Comparison of ENCODE assay signal across 8 mouse cellular contexts in genomic region chr13:24604761-24605591, GRCm38 (mm10). TPM values are rescaled to one million over a fixed set of nuclear protein-coding genes. Genes with fewer than 3 reads are reported as not detected.
A peak's percentile ranks its signal among the peaks of the same experiment; 100 is the strongest.
DNase-seq lines count a peak whose midpoint lies in the region; ATAC-seq and TF ChIP-seq lines count a peak whose summit lies in the region.

No protein-coding gene starts in this region.

- H3K4me2 ChIP-seq in kidney, postnatal 0 days (ENCODE audit: low read length) = peak overlapping the region; percentile 53
- peak overlapping the region; percentile 50 for H3K4me2 ChIP-seq in embryonic facial prominence, embryonic 15.5 days (replicated peaks)
- H3K4me2 ChIP-seq in intestine, embryonic 15.5 days (replicated peaks) = peak overlapping the region; percentile 48
- H3K4me2 ChIP-seq in midbrain, embryonic 11.5 days = peak overlapping the region; percentile 55
- peak overlapping the region; percentile 41 for H3K4me2 ChIP-seq in stomach, embryonic 14.5 days (replicated peaks; ENCODE audit: low read depth, low read length)

- no peaks in the 10 kb centered on the region for H3K9me3 ChIP-seq in kidney, postnatal 0 days (replicated peaks; ENCODE audit: low read length)
- H3K9me3 ChIP-seq in embryonic facial prominence, embryonic 15.5 days (replicated peaks) = no peaks in the 10 kb centered on the region
- H3K9me3 ChIP-seq in intestine, embryonic 15.5 days = no peaks in the 10 kb centered on the region
- H3K9me3 ChIP-seq in midbrain, embryonic 11.5 days (ENCODE audit: control insufficient read depth, low read length) = no peaks in the 10 kb centered on the region
- no peaks in the 10 kb centered on the region for H3K9me3 ChIP-seq in stomach, embryonic 14.5 days (ENCODE audit: control insufficient read depth, low read depth, low read length)

- DNase-seq in kidney, postnatal 0 days (ENCODE audit: low spot score) = peak; percentile 51
- no peak for DNase-seq in kidney, adult 2 months
- DNase-seq in midbrain, embryonic 11.5 days (ENCODE audit: low spot score, missing footprints) = peak; percentile 95
- DNase-seq in ovary, postnatal 10 days (ENCODE audit: low spot score) = no peak
- no peak for DNase-seq in cerebellum, adult 2 months

- peak overlapping the region; percentile 21 for H3K4me3 ChIP-seq in kidney, postnatal 0 days (replicated peaks; ENCODE audit: low read depth, low read length)
- no peak overlapping the region for H3K4me3 ChIP-seq in kidney, adult 2 months (ENCODE audit: insufficient read depth, low read depth, low read length)
- H3K4me3 ChIP-seq in embryonic facial prominence, embryonic 15.5 days (replicated peaks) = peak overlapping the region; percentile 28
- H3K4me3 ChIP-seq in intestine, embryonic 15.5 days (replicated peaks) = no peak overlapping the region
- H3K4me3 ChIP-seq in midbrain, embryonic 11.5 days (ENCODE audit: low read depth, low read length) = peak overlapping the region; percentile 24; the same call in 1 of the 2 replicates
- H3K4me3 ChIP-seq in stomach, embryonic 14.5 days (ENCODE audit: low read depth, low read length) = peak overlapping the region; percentile 7; the same call in 1 of the 2 replicates
- H3K4me3 ChIP-seq in cerebellum, adult 2 months (replicated peaks; ENCODE audit: insufficient read depth, low read depth, low read length) = no peak overlapping the region

- peak; percentile 40; the same call in 1 of the 2 replicates for ATAC-seq in kidney, postnatal 0 days (replicated peaks; ENCODE audit: low FRiP score, low read depth)
- ATAC-seq in embryonic facial prominence, embryonic 15.5 days (ENCODE audit: insufficient number of reproducible peaks, low FRiP score, low TSS enrichment, low read depth) = no peak
- ATAC-seq in intestine, embryonic 15.5 days = peak; percentile 51
- peak; percentile 83 for ATAC-seq in midbrain, embryonic 11.5 days (ENCODE audit: low FRiP score)
- ATAC-seq in stomach, embryonic 14.5 days (ENCODE audit: insufficient number of reproducible peaks, insufficient read depth, low FRiP score, low read depth) = peak; percentile 42; the same call in 1 of the 2 replicates

- H3K4me1 ChIP-seq in kidney, postnatal 0 days (replicated peaks; ENCODE audit: insufficient read depth, low read length) = peaks cover 18% of the 10 kb centered on the region
- 0 out of 2 replicates have a peak, but pooled peaks cover 2% of the 10 kb centered on the region for H3K4me1 ChIP-seq in kidney, adult 2 months (ENCODE audit: control insufficient read depth, insufficient read depth, low read length)
- peaks cover 25% of the 10 kb centered on the region for H3K4me1 ChIP-seq in embryonic facial prominence, embryonic 15.5 days
- H3K4me1 ChIP-seq in intestine, embryonic 15.5 days (replicated peaks) = peaks cover 13% of the 10 kb centered on the region; the same call in 1 of the 2 replicates
- peaks cover 16% of the 10 kb centered on the region for H3K4me1 ChIP-seq in midbrain, embryonic 11.5 days (ENCODE audit: control insufficient read depth, insufficient read depth, low read length)
- peaks cover 20% of the 10 kb centered on the region; the same call in 1 of the 2 replicates for H3K4me1 ChIP-seq in stomach, embryonic 14.5 days (ENCODE audit: control insufficient read depth, insufficient read depth, low read length)
- H3K4me1 ChIP-seq in cerebellum, adult 2 months (ENCODE audit: control insufficient read depth, insufficient read depth, low read length) = peaks cover 2% of the 10 kb centered on the region; the same call in 1 of the 2 replicates

- H3K27ac ChIP-seq in kidney, postnatal 0 days = peak overlapping the region; percentile 39
- H3K27ac ChIP-seq in kidney, adult 2 months (ENCODE audit: insufficient read depth, low read depth, low read length) = no peak overlapping the region
- 0 out of 2 replicates have a peak overlapping the region, but pooled peaks have one; percentile 24 for H3K27ac ChIP-seq in embryonic facial prominence, embryonic 15.5 days (replicated peaks)
- H3K27ac ChIP-seq in intestine, embryonic 15.5 days = no peak overlapping the region
- H3K27ac ChIP-seq in midbrain, embryonic 11.5 days (ENCODE audit: low read depth, low read length) = peak overlapping the region; percentile 63; the same call in 1 of the 2 replicates
- no peak overlapping the region for H3K27ac ChIP-seq in stomach, embryonic 14.5 days (ENCODE audit: low read length)
- no peak overlapping the region for H3K27ac ChIP-seq in cerebellum, adult 2 months (ENCODE audit: insufficient read depth, low read length)

- no peak for TF ChIP-seq POLR2A in kidney, adult 2 months (IDR thresholded peaks at IDR 0.05; ENCODE audit: low read depth, low read length)
- no peak for TF ChIP-seq POLR2A in cerebellum, adult 2 months (IDR thresholded peaks at IDR 0.05; ENCODE audit: borderline replicate concordance, insufficient read depth, low read length)

- no peaks in the 10 kb centered on the region for H3K27me3 ChIP-seq in kidney, postnatal 0 days (ENCODE audit: insufficient read depth, low read length)
- no peaks in the 10 kb centered on the region for H3K27me3 ChIP-seq in kidney, adult 2 months (replicated peaks; ENCODE audit: control insufficient read depth, insufficient read depth, low read length)
- H3K27me3 ChIP-seq in embryonic facial prominence, embryonic 15.5 days = no peaks in the 10 kb centered on the region
- no peaks in the 10 kb centered on the region for H3K27me3 ChIP-seq in intestine, embryonic 15.5 days (replicated peaks)
- no peaks in the 10 kb centered on the region for H3K27me3 ChIP-seq in midbrain, embryonic 11.5 days (ENCODE audit: control insufficient read depth, insufficient read depth, low read length)
- H3K27me3 ChIP-seq in stomach, embryonic 14.5 days (ENCODE audit: control insufficient read depth, insufficient read depth, low read length) = no peaks in the 10 kb centered on the region
- no peaks in the 10 kb centered on the region; the same call in 1 of the 2 replicates for H3K27me3 ChIP-seq in cerebellum, adult 2 months (ENCODE audit: control insufficient read depth, insufficient read depth, low read length)

- WGBS in kidney, postnatal 0 days = 8% methylated on average over 20 of the region's 20 CpGs
- 37% methylated on average over 20 of the region's 20 CpGs for WGBS in kidney, adult 2 months
- 7% methylated on average over 20 of the region's 20 CpGs for WGBS in embryonic facial prominence, embryonic 15.5 days
- WGBS in intestine, embryonic 15.5 days = 19% methylated on average over 20 of the region's 20 CpGs
- 2% methylated on average over 20 of the region's 20 CpGs for WGBS in midbrain, embryonic 11.5 days
- WGBS in stomach, embryonic 14.5 days = 5% methylated on average over 20 of the region's 20 CpGs
- 7% methylated on average over 20 of the region's 20 CpGs for WGBS in cerebellum, adult 2 months

- H3K9ac ChIP-seq in kidney, postnatal 0 days (ENCODE audit: low read depth, low read length) = no peak overlapping the region
- no peak overlapping the region for H3K9ac ChIP-seq in embryonic facial prominence, embryonic 15.5 days
- H3K9ac ChIP-seq in intestine, embryonic 15.5 days = no peak overlapping the region
- peak overlapping the region; percentile 47 for H3K9ac ChIP-seq in midbrain, embryonic 11.5 days (ENCODE audit: low read length)
- no peak overlapping the region for H3K9ac ChIP-seq in stomach, embryonic 14.5 days (replicated peaks; ENCODE audit: low read depth, low read length)

- no peak for TF ChIP-seq CTCF in kidney, postnatal 0 days (IDR thresholded peaks at IDR 0.05; ENCODE audit: low read depth)
- TF ChIP-seq CTCF in kidney, adult 2 months (conservative IDR thresholded peaks at IDR 0.05; ENCODE audit: insufficient read depth, insufficient read length, low read depth, low read length) = no peak
- TF ChIP-seq CTCF in cerebellum, adult 2 months (IDR thresholded peaks at IDR 0.05; ENCODE audit: borderline replicate concordance, insufficient read depth, low read depth, low read length) = no peak

- H3K36me3 ChIP-seq in kidney, postnatal 0 days (ENCODE audit: insufficient read depth, low read length) = no peaks in the 10 kb centered on the region
- H3K36me3 ChIP-seq in kidney, adult 2 months (ENCODE audit: control insufficient read depth, insufficient read depth, low read length) = no peaks in the 10 kb centered on the region
- no peaks in the 10 kb centered on the region for H3K36me3 ChIP-seq in embryonic facial prominence, embryonic 15.5 days
- no peaks in the 10 kb centered on the region for H3K36me3 ChIP-seq in intestine, embryonic 15.5 days
- no peaks in the 10 kb centered on the region for H3K36me3 ChIP-seq in midbrain, embryonic 11.5 days (ENCODE audit: control insufficient read depth, insufficient read depth, low read length)
- no peaks in the 10 kb centered on the region for H3K36me3 ChIP-seq in stomach, embryonic 14.5 days (ENCODE audit: control insufficient read depth, insufficient read depth, low read length)

RNA-seq across cellular contexts. Expression of gene Ripor2, which starts 23.0 kb away (rescaled TPM):
- polyA plus RNA-seq in kidney, postnatal 0 days (2015; fragmentation: Nextera tagmentation; extraction: Ambion mirVana) = 2.2 and 2.3 TPM in 2 replicates
- 1.4 and 3.7 TPM in 2 replicates for polyA plus RNA-seq in kidney, adult 2 months (2012; rRNA removed)
- polyA plus RNA-seq in embryonic facial prominence, embryonic 15.5 days (2015; fragmentation: Nextera tagmentation; extraction: Ambion mirVana) = 6.3 and 6.4 TPM in 2 replicates
- 1.7 and 1.9 TPM in 2 replicates for polyA plus RNA-seq in intestine, embryonic 15.5 days (2015; fragmentation: Nextera tagmentation; extraction: Ambion mirVana)
- polyA plus RNA-seq in midbrain, embryonic 11.5 days (2014; fragmentation: Nextera tagmentation; extraction: Ambion mirVana) = 9.2 and 11.1 TPM in 2 replicates
- 2.3 and 2.6 TPM in 2 replicates for polyA plus RNA-seq in stomach, embryonic 14.5 days (2014; fragmentation: Nextera tagmentation; extraction: Ambion mirVana)
- 8.5 and 8.9 TPM in 2 replicates for polyA plus RNA-seq in cerebellum, adult 2 months (2012; rRNA removed)

Comparison
In these comparisons a context has a peak if more than half of its experiments do, and no peak if none do; other contexts are left out.
1. DNase-seq: peak in kidney, postnatal 0 days (single experiment) and midbrain, embryonic 11.5 days (single experiment); none in kidney, adult 2 months (single experiment), ovary, postnatal 10 days (single experiment) and cerebellum, adult 2 months (0 of 2).
2. H3K27ac ChIP-seq: peak in kidney, postnatal 0 days (single experiment), embryonic facial prominence, embryonic 15.5 days (single experiment) and midbrain, embryonic 11.5 days (single experiment); none in kidney, adult 2 months (single experiment), intestine, embryonic 15.5 days (single experiment), stomach, embryonic 14.5 days (single experiment) and cerebellum, adult 2 months (single experiment).
3. H3K4me3 ChIP-seq: peak in kidney, postnatal 0 days (single experiment), embryonic facial prominence, embryonic 15.5 days (single experiment), midbrain, embryonic 11.5 days (single experiment) and stomach, embryonic 14.5 days (single experiment); none in kidney, adult 2 months (single experiment), intestine, embryonic 15.5 days (single experiment) and cerebellum, adult 2 months (single experiment).
4. Peak in every context shown above with its lines, with median percentiles within 50 percentile points of each other: H3K4me2 ChIP-seq.